Mouse (Mus musculus) midbrain, embryonic 14.5 days (tissue): ENCODE data around the gene Myl7. TPM values are rescaled to one million over a fixed set of nuclear protein-coding genes. Genes with fewer than 3 reads are reported as not detected.

Source experiments
- ATAC-seq: fragments of 200-750 bp; cut with Nextera tagmentation; 2 replicates; pipeline ENCODE4 v1.8.0; 2017; ENCODE audit warnings: moderate number of reproducible peaks, moderate library complexity; ENCODE audit not compliant: low FRiP score, low TSS enrichment
- DNase-seq: peaks from one replicate; pipeline ENCODE4 v3.0.0-alpha.2; 2015
- H3K27ac ChIP-seq: fragments of 300-500 bp; sonication (generic); replicated peaks from 2 replicates; pipeline ENCODE4 v1.5.1; 2014; ENCODE audit warnings: mild to moderate bottlenecking, low read depth, low read length, moderate library complexity
- H3K27me3 ChIP-seq: fragments of 300-500 bp; sonication (generic); 2 replicates; pipeline ENCODE4 v1.6.1; 2014; ENCODE audit warnings: low read length, control low read depth, mixed read lengths; ENCODE audit not compliant: control insufficient read depth, insufficient read depth
- H3K36me3 ChIP-seq: fragments of 300-500 bp; sonication (generic); 2 replicates; pipeline ENCODE4 v1.6.1; 2014; ENCODE audit warnings: low read length, control low read depth; ENCODE audit not compliant: control insufficient read depth, insufficient read depth
- H3K4me1 ChIP-seq: fragments of 300-500 bp; sonication (generic); 2 replicates; pipeline ENCODE4 v1.6.1; 2014; ENCODE audit warnings: mild to moderate bottlenecking, antibody characterized with exemption, low read length, control low read depth; ENCODE audit not compliant: control insufficient read depth, insufficient read depth
- H3K4me2 ChIP-seq: fragments of 300-500 bp; sonication (generic); 2 replicates; pipeline ENCODE4 v1.6.1; 2014; ENCODE audit warnings: mild to moderate bottlenecking, low read length, moderate library complexity
- H3K4me3 ChIP-seq: fragments of 300-500 bp; sonication (generic); replicated peaks from 2 replicates; pipeline ENCODE4 v1.5.1; 2014; ENCODE audit warnings: low read depth, low read length
- H3K9ac ChIP-seq: fragments of 300-500 bp; sonication (generic); replicated peaks from 2 replicates; pipeline ENCODE4 v1.6.1; 2014; ENCODE audit warnings: mild to moderate bottlenecking, low read length, moderate library complexity
- H3K9me3 ChIP-seq: fragments of 300-500 bp; sonication (generic); 2 replicates; pipeline ENCODE4 v1.6.1; 2016; ENCODE audit warnings: low read length, control low read depth, mixed read lengths; ENCODE audit not compliant: control insufficient read depth
- WGBS: fragments of 180-500 bp; shearing (Covaris S2); extraction: QIAGEN DNeasy Blood & Tissue Kit; methylation state at CpG from one replicate; pipeline ENCODE4 v1.1.7; 2014; 5-methylcytosine and 5-hydroxymethylcytosine counted together
- polyA plus RNA-seq: library from polyadenylated mRNA; unstranded; fragments of >200 nt; fragmentation: Nextera tagmentation; extraction: Ambion mirVana; gene quantifications from 2 replicates; pipeline ENCODE4 v1.2.1, GENCODE M21; 2014

Myl7 gene
- polyA plus RNA-seq, 1 experiment from 2014 or later, result not detected

DNA sequence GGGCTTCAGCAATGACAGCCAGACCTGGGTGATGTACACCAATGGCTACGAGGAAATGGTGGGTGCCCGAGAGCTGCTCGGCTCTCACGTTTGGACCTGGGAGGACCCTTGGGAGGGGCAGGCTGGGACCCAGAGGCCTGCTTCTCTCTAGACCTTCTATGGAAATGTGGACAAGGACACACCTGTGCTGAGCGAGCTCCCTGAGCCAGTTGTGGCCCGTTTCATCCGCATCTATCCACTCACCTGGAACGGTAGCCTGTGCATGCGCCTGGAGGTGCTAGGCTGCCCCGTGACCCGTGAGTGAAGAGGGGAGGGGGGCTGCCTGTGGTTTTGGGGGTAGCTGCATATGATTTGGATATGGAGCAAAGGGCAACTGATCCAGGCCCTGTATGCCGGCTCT lies 30.3 kb downstream of the Myl7 start:
- DNase-seq (no peak), ATAC-seq (no peak)
- Histone ChIP-seq H3K4me2 (no peak overlapping the region), H3K36me3 (peaks cover 27% of the 10 kb centered on the region), H3K4me3 (no peak overlapping the region), H3K4me1 (no peaks in the 10 kb centered on the region), H3K27me3 (no peaks in the 10 kb centered on the region), H3K9ac (no peak overlapping the region), H3K9me3 (no peaks in the 10 kb centered on the region), H3K27ac (no peak overlapping the region)
- 92% methylated on average over 12 of the region's 12 CpGs for WGBS

DNA sequence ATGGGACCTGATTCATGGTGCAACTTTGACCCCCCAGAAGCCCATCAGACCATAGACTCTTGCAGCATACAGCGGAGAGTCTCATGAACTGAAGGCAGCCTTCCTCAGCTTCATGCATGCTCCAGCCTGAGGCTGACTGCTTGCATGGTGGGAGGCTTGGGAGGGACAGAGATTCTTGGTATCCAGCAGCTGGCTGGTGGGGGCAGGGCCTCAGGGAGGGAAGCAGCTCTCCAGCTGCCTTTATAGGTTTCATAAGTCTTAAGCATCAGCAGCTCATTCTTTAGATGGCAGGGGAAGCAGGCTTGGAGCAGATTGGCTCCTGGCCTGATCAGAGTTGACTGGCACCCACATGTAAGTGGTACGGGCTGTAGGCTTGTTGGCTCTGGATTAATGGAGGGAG lies 31.4 kb downstream of the Myl7 start:
- no peak overlapping the region for H3K4me3 ChIP-seq
- no peak overlapping the region for H3K27ac ChIP-seq
- no peak for DNase-seq
- no peaks in the 10 kb centered on the region; the same call in 1 of the 2 replicates for H3K4me1 ChIP-seq
- 88% methylated on average over 2 of the region's 2 CpGs for WGBS
- H3K36me3 ChIP-seq, result peaks cover 15% of the 10 kb centered on the region; the same call in 1 of the 2 replicates
- H3K9ac ChIP-seq, result no peak overlapping the region
- H3K9me3 ChIP-seq, result no peaks in the 10 kb centered on the region
- ATAC-seq, result no peak
- no peak overlapping the region for H3K4me2 ChIP-seq
- H3K27me3 ChIP-seq, result peaks cover 10% of the 10 kb centered on the region; the same call in 1 of the 2 replicates

DNA sequence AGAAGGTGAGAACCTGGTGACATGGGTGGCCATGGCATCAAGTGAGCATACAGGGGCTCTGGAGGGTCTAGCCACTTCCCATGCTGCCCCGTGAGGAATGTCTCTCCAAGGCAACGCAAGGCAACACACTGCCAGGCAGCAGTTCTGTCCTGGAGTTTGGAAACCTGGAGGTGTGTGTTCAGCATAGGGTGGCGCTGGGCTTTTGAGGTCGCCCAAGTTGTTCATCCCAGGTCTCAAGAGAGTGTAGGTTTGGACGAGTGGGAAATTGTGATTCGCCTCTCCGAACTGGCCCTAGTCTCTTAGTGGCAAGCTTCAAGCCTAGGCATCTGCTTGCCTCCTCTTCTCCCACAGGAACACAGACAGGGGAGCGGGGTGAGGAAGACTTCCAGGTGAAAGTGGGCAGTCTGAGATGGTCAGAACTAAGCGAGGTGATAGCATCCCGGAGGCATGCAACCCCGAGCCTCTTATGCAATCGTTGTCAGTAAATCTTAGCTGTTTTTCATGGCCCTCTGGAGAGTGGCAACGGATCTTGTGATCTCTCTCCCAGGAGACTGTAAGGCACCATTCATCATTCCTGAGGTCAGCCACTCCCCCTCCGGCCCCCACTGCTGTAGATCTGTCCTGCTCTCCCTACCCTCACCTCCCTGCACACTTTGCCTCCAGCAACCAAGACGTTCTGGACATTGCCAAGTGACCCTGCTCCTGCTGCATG lies 36.0 kb downstream of the Myl7 start:
- Histone ChIP-seq H3K27me3 (peaks cover 23% of the 10 kb centered on the region; the same call in 1 of the 2 replicates), H3K9me3 (no peaks in the 10 kb centered on the region), H3K27ac (no peak overlapping the region), H3K36me3 (no peaks in the 10 kb centered on the region), H3K4me1 (peaks cover 4% of the 10 kb centered on the region; the same call in 1 of the 2 replicates), H3K4me2 (no peak overlapping the region; the same call in 1 of the 2 replicates), H3K9ac (no peak overlapping the region; the same call in 1 of the 2 replicates), H3K4me3 (peak overlapping the region; percentile 29; the same call in 1 of the 2 replicates)
- DNase-seq (no peak), ATAC-seq (no peak)
- 29% methylated on average over 15 of the region's 15 CpGs for WGBS

DNA sequence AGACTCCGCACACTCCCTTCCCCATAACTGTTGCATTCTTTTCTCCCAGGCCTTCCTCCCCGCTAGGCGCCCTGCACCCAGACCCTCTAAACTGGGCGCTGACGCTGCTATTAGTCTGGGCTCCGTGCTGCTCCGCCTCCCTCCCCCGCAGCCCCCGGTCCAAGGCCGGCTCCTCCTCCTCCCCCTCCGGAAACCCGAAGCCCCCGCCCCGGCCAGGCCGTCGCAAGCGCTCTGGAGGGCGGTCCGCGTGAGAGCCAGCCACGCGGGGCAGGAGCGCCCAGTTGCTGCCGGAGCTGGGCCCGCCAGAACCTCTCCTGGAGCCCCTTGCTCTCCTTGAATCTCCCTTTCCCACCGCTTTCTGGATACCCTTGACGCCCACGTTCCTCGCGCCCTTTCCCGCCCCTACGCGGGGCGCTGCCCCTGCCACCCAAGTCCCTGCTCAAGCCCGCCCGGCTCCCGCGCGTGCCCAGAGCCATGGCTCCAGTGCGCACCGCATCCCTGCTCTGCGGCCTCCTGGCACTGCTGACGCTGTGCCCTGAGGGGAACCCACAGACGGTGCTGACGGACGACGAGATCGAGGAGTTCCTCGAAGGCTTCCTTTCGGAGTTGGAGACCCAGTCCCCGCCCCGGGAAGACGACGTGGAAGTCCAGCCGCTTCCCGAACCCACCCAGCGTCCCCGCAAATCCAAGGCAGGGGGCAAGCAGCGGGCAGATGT lies 36.7 kb downstream of the Myl7 start, which contains the start of gene Aebp1:
TSS of gene Aebp1 (plus strand) at position 270 of the 716 bp plus-strand sequence.
- no peak within 1 kb of the TSS; the same call in 1 of the 2 replicates for H3K9ac ChIP-seq
- H3K4me3 ChIP-seq, result peak within 1 kb of the TSS; percentile 29
- WGBS, result 5% methylated on average over 59 of the region's 59 CpGs
- peaks cover 4% of the 10 kb centered on the region; the same call in 1 of the 2 replicates for H3K4me1 ChIP-seq
- DNase-seq (peak; percentile 33), ATAC-seq (no peak)
- no peaks in the 10 kb centered on the region for H3K36me3 ChIP-seq
- peak within 1 kb of the TSS; percentile 49 for H3K4me2 ChIP-seq
- H3K27me3 ChIP-seq, result peaks cover 23% of the 10 kb centered on the region; the same call in 1 of the 2 replicates
- no peak within 1 kb of the TSS for H3K27ac ChIP-seq
- H3K9me3 ChIP-seq, result no peaks in the 10 kb centered on the region

DNA sequence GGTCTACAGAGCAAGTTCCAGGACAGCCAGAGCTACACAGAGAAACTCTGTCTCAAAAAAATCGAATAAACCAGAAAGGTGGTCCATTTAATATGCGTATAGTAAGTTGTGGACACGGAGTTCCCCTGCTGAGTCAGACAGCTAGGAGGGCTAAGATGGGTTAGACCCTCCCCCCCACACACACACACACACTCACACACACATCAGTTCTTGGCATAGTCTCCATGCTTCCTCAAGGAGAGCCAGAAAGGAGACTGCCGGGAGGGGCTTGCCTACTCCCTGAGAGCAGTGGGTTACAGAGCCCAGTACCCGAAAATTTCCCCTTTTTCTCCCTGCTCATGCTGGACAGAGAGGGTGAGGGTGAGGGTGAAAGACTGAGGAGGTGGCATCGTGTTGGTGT lies 37.9 kb downstream of the Myl7 start:
- no peak overlapping the region for H3K4me3 ChIP-seq
- no peak overlapping the region for H3K27ac ChIP-seq
- H3K27me3 ChIP-seq, result peaks cover 23% of the 10 kb centered on the region; the same call in 1 of the 2 replicates
- no peak overlapping the region for H3K4me2 ChIP-seq
- no peaks in the 10 kb centered on the region for H3K9me3 ChIP-seq
- ATAC-seq, result no peak
- no peak for DNase-seq
- H3K9ac ChIP-seq, result no peak overlapping the region
- H3K4me1 ChIP-seq, result peaks cover 4% of the 10 kb centered on the region; the same call in 1 of the 2 replicates
- 52% methylated on average over 6 of the region's 6 CpGs for WGBS
- H3K36me3 ChIP-seq, result no peaks in the 10 kb centered on the region

DNA sequence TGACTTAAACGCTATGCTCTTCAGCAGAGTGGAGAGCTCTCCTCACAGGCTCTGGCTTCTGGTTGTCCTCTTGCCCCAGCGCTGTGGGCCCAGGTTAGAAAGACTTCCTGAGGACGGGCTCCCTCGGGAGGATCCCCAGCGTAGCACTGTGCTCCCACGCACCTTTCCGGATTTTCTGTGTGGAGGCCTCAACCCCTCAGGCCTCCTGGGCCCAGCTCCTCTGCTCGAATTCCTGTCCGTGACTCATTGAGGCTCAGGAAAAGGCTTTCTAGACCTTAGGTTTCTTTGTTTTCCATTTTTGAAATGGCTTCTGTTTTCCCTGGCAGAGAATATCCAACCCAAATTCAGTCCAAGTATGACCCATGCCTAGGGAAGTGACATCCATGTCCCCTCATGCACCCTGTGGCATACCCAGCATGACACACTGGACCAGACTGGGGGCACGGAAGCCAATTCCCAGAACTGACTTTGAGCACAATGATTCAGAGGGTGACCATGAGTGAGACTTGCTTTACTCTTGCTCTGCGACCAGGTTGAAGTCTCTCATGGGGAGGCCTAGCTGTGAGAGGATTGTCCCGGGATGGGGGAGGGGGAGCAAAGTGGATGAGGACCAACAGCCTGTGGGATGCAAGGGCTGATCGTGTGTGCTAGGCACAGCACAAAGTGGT lies 38.6 kb downstream of the Myl7 start:
- H3K4me2 ChIP-seq, result no peak overlapping the region
- WGBS, result 88% methylated on average over 13 of the region's 13 CpGs
- no peak overlapping the region for H3K27ac ChIP-seq
- DNase-seq (no peak), ATAC-seq (no peak)
- no peaks in the 10 kb centered on the region for H3K9me3 ChIP-seq
- H3K36me3 ChIP-seq, result no peaks in the 10 kb centered on the region
- H3K27me3 ChIP-seq, result peaks cover 23% of the 10 kb centered on the region; the same call in 1 of the 2 replicates
- no peak overlapping the region for H3K4me3 ChIP-seq
- no peak overlapping the region for H3K9ac ChIP-seq
- H3K4me1 ChIP-seq, result peaks cover 4% of the 10 kb centered on the region; the same call in 1 of the 2 replicates

DNA sequence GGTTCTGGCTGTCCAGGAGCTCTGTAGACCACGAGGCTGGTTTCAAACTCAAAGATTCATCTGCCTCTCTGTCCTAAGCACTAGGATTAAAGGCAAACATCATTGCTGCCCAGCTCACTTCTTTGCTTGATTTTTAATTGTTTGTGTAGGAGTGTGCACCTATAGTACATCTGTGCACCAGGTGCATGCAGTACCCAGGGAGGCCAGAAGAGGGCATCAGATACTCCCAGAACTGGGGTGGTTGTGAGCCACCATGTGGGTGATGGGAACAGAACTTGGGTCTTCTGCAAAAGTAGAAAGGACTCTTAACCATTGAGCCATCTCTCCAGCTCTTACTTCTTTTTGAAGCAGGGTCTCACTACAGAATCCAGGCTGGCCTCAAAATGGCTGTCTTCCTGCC lies 39.9 kb downstream of the Myl7 start:
- DNase-seq (no peak), ATAC-seq (no peak)
- peaks cover 23% of the 10 kb centered on the region; the same call in 1 of the 2 replicates for H3K27me3 ChIP-seq
- no peak overlapping the region for H3K4me2 ChIP-seq
- WGBS, result 69% methylated on average over 1 of the region's 1 CpGs
- no peaks in the 10 kb centered on the region for H3K9me3 ChIP-seq
- H3K9ac ChIP-seq, result no peak overlapping the region
- H3K36me3 ChIP-seq, result no peaks in the 10 kb centered on the region
- H3K27ac ChIP-seq, result no peak overlapping the region
- H3K4me3 ChIP-seq, result no peak overlapping the region
- peaks cover 4% of the 10 kb centered on the region; the same call in 1 of the 2 replicates for H3K4me1 ChIP-seq

DNA sequence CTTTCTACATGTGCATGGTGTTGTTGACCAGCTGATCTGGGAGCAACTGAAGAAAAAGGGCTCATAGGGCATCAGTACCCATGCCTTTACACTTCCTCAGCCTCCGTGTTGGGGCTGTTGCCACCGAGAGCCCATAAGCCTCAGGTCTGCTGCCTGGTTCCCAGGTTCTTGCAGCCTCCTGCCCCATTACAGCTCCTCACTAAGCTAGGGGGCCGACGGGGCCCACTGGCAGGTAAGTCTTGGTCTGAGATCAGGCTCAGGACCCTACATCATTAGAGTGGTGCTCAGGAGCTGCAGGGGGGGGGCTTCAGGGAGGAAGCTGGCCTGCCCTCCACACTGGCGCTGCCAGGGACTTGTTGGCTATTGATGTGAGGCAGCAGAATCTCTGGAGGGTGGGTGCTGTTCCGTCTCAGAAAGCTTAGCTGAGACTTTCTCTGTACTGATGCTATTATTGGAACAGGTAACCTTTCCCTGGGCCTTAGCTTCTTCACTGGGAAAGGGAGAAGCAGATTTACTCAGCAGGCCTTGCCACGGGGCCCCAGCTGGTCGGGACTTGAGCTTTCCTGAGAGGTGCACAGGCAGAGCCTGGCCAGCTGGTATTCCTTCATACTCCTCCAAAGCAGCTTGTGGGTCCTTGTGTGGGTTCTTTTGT lies 42.0 kb downstream of the Myl7 start:
- Histone ChIP-seq H3K9me3 (no peaks in the 10 kb centered on the region), H3K4me3 (no peak overlapping the region), H3K36me3 (no peaks in the 10 kb centered on the region), H3K4me1 (peaks cover 3% of the 10 kb centered on the region; the same call in 1 of the 2 replicates), H3K27me3 (peaks cover 6% of the 10 kb centered on the region; the same call in 1 of the 2 replicates), H3K9ac (no peak overlapping the region), H3K27ac (no peak overlapping the region), H3K4me2 (no peak overlapping the region)
- ATAC-seq, result no peak
- WGBS, result 78% methylated on average over 8 of the region's 8 CpGs
- DNase-seq, result no peak
